Mouse (Mus musculus) erythroblast, adult 5-6 weeks (primary cell): ENCODE data around the gene Selenov. TPM values are rescaled to one million over a fixed set of nuclear protein-coding genes. Genes with fewer than 3 reads are reported as not detected.

ENCODE experiments used
- total RNA-seq, 2 experiments: library from RNA; stranded (forward) in 1 of 2; stranded (reverse) in 1 of 2; fragments of 150-400 nt in 1 of 2; fragments of 200-764, 138-1000 nt in 1 of 2; gene quantifications; 2 replicates each; pipeline versions ENCODE4 v1.2.3 to v1.2.4; 2015 to 2017; ENCODE audit warnings: low replicate concordance in 2 of 2

Selenov gene
- total RNA-seq, 2 experiments from 2014 or later = not detected

Other genes with a start within 250 kb of the Selenov start
- 42.7 and 43.7 TPM in 2 replicates for gene Psmc4, start 241.1 kb downstream of the Selenov start, total RNA-seq (2015; ENCODE audit: low replicate concordance)
- gene Psmc4, start 241.1 kb downstream of the Selenov start, total RNA-seq (2017; ENCODE audit: low replicate concordance) = 36.5 and 39.1 TPM in 2 replicates
- not detected in 2 replicates for gene Fcgbp, start 219.9 kb downstream of the Selenov start, total RNA-seq (2015; ENCODE audit: low replicate concordance)
- not detected in 2 replicates for gene Fcgbp, start 219.9 kb downstream of the Selenov start, total RNA-seq (2017; ENCODE audit: low replicate concordance)
- not detected in 2 replicates for gene 9530053A07Rik, start 161.7 kb downstream of the Selenov start, total RNA-seq (2015; ENCODE audit: low replicate concordance)
- gene 9530053A07Rik, start 161.7 kb downstream of the Selenov start, total RNA-seq (2017; ENCODE audit: low replicate concordance) = 0.28 TPM in 1 of 2 replicates, not detected in the other
- gene Fbl, start 121.5 kb downstream of the Selenov start, total RNA-seq (2015; ENCODE audit: low replicate concordance) = 12.5 and 30.1 TPM in 2 replicates
- 22.2 and 30.7 TPM in 2 replicates for gene Fbl, start 121.5 kb downstream of the Selenov start, total RNA-seq (2017; ENCODE audit: low replicate concordance)
- 2.1 and 4.6 TPM in 2 replicates for gene Dyrk1b, start 111.7 kb downstream of the Selenov start, total RNA-seq (2015; ENCODE audit: low replicate concordance)
- 6.4 and 6.6 TPM in 2 replicates for gene Dyrk1b, start 111.7 kb downstream of the Selenov start, total RNA-seq (2017; ENCODE audit: low replicate concordance)
- gene Eid2, start 23.3 kb downstream of the Selenov start, total RNA-seq (2015; ENCODE audit: low replicate concordance) = not detected in 2 replicates
- 0.34 and 0.42 TPM in 2 replicates for gene Eid2, start 23.3 kb downstream of the Selenov start, total RNA-seq (2017; ENCODE audit: low replicate concordance)
- gene Eid2b, start 13.4 kb downstream of the Selenov start, total RNA-seq (2015; ENCODE audit: low replicate concordance) = 0.58 TPM in 1 of 2 replicates, not detected in the other
- 1.7 and 3.0 TPM in 2 replicates for gene Eid2b, start 13.4 kb downstream of the Selenov start, total RNA-seq (2017; ENCODE audit: low replicate concordance)
- gene Dll3, start 11.1 kb upstream of the Selenov start, total RNA-seq (2015; ENCODE audit: low replicate concordance) = not detected in 2 replicates
- gene Dll3, start 11.1 kb upstream of the Selenov start, total RNA-seq (2017; ENCODE audit: low replicate concordance) = not detected in 2 replicates
- 6.3 and 13.2 TPM in 2 replicates for gene Timm50, start 20.9 kb upstream of the Selenov start, total RNA-seq (2015; ENCODE audit: low replicate concordance)
- gene Timm50, start 20.9 kb upstream of the Selenov start, total RNA-seq (2017; ENCODE audit: low replicate concordance) = 6.7 and 9.4 TPM in 2 replicates
- 15.9 and 18.6 TPM in 2 replicates for gene Supt5, start 47.6 kb upstream of the Selenov start, total RNA-seq (2015; ENCODE audit: low replicate concordance)
- 21.6 and 24.4 TPM in 2 replicates for gene Supt5, start 47.6 kb upstream of the Selenov start, total RNA-seq (2017; ENCODE audit: low replicate concordance)
- gene Rps16, start 59.5 kb upstream of the Selenov start, total RNA-seq (2015; ENCODE audit: low replicate concordance) = 649 and 667 TPM in 2 replicates
- gene Rps16, start 59.5 kb upstream of the Selenov start, total RNA-seq (2017; ENCODE audit: low replicate concordance) = 67.6 and 181 TPM in 2 replicates
- 4.4 and 6.1 TPM in 2 replicates for gene Plekhg2, start 81.4 kb upstream of the Selenov start, total RNA-seq (2015; ENCODE audit: low replicate concordance)
- 0.98 and 4.1 TPM in 2 replicates for gene Plekhg2, start 81.4 kb upstream of the Selenov start, total RNA-seq (2017; ENCODE audit: low replicate concordance)
- 47.0 and 53.2 TPM in 2 replicates for gene Zfp36, start 89.1 kb upstream of the Selenov start, total RNA-seq (2015; ENCODE audit: low replicate concordance)
- 7.7 and 15.1 TPM in 2 replicates for gene Zfp36, start 89.1 kb upstream of the Selenov start, total RNA-seq (2017; ENCODE audit: low replicate concordance)
- gene Med29, start 101.5 kb upstream of the Selenov start, total RNA-seq (2015; ENCODE audit: low replicate concordance) = 6.3 and 9.0 TPM in 2 replicates
- 3.4 TPM in 1 of 2 replicates, not detected in the other for gene Med29, start 101.5 kb upstream of the Selenov start, total RNA-seq (2017; ENCODE audit: low replicate concordance)
- gene Paf1, start 101.8 kb upstream of the Selenov start, total RNA-seq (2015; ENCODE audit: low replicate concordance) = 26.1 and 32.9 TPM in 2 replicates
- gene Paf1, start 101.8 kb upstream of the Selenov start, total RNA-seq (2017; ENCODE audit: low replicate concordance) = 16.7 and 24.7 TPM in 2 replicates
- 69.4 and 105 TPM in 2 replicates for gene Gmfg, start 146.3 kb upstream of the Selenov start, total RNA-seq (2015; ENCODE audit: low replicate concordance)
- gene Gmfg, start 146.3 kb upstream of the Selenov start, total RNA-seq (2017; ENCODE audit: low replicate concordance) = 115 and 118 TPM in 2 replicates
- 6.9 TPM in 1 of 2 replicates, not detected in the other for gene Lrfn1, start 160.8 kb upstream of the Selenov start, total RNA-seq (2015; ENCODE audit: low replicate concordance)
- gene Lrfn1, start 160.8 kb upstream of the Selenov start, total RNA-seq (2017; ENCODE audit: low replicate concordance) = not detected in 2 replicates
- gene Ifnl2, start 219.3 kb upstream of the Selenov start, total RNA-seq (2015; ENCODE audit: low replicate concordance) = not detected in 2 replicates
- not detected in 2 replicates for gene Ifnl2, start 219.3 kb upstream of the Selenov start, total RNA-seq (2017; ENCODE audit: low replicate concordance)
- gene Ifnl3, start 231.7 kb upstream of the Selenov start, total RNA-seq (2015; ENCODE audit: low replicate concordance) = not detected in 2 replicates
- gene Ifnl3, start 231.7 kb upstream of the Selenov start, total RNA-seq (2017; ENCODE audit: low replicate concordance) = not detected in 2 replicates
- not detected in 2 replicates for gene Sycn, start 249.7 kb upstream of the Selenov start, total RNA-seq (2015; ENCODE audit: low replicate concordance)
- not detected in 2 replicates for gene Sycn, start 249.7 kb upstream of the Selenov start, total RNA-seq (2017; ENCODE audit: low replicate concordance)